Mouse (Mus musculus) adrenal gland (tissue): Measurements from ENCODE around the gene Cdc42ep5.

ENCODE experiments used
- intact Hi-C: fragments of 180-260 bp; cut with DNase I; formaldehyde crosslinking; loops from one replicate; pipeline ENCODE4 v1.15.1; 2025

Gene Cdc42ep5

DNA sequence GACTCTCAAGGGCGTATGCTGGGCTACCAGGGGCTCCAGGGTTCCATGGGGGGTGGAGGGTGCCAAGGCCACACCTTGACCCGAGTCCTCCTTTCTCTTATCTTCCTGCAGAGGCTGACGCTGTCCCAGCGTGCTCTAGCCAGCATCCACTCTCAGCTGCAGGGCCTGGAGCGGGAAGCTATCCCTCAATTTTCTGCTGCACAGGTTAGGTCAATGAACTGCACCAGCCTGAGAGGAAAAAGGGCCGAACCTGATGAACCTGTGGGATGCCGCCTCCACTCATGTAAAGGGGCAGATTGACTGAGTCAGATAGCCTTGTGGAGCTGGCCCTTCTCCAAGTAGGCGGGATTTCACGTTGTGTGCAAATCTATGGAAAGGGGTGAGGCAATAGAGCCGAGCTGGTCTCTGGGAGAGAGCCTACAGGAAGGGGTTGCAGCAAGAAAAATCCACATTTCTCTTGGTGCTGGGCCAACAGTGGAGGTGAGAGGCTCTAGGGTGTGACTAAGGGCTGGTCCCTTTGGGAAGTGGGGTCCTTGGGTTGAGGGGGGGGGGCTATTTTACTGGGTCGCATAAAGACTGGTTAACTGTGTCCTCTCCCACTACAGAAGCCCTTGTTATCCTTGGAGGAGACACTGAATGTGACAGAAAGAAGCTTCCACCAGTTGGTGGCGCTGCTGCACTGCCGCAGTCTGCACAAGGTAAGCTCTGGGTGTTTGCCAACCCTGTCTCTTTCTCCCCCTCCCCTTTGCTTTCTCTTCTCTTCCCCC, 33.8 kb downstream of the Cdc42ep5 start:
- intact Hi-C loops, result loop anchor here (5.0 to 10.0 kb wide), 2 partner anchors 74 to 296 kb away; no protein-coding TSS in a partner anchor

DNA sequence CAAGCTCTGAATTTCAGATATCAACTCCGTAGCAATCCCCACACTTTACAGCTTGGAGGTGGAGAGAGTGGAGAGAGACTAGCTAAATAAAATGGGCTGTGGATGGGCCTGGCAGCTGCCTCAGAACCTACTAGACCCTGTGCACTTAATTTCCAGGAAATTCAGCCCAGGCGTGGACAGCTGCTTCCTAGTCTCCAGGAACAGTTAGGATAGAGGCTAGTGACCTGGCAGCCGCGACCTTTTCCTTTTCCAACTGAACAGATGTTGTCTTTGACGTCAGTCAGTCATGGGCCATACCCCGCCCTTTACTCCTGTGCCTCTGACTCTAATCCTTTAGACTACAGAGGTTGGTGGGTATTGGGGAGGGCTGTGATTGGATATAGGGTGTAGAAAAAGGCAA, 35.8 kb downstream of the Cdc42ep5 start:
- intact Hi-C loops, result no loop called here

DNA sequence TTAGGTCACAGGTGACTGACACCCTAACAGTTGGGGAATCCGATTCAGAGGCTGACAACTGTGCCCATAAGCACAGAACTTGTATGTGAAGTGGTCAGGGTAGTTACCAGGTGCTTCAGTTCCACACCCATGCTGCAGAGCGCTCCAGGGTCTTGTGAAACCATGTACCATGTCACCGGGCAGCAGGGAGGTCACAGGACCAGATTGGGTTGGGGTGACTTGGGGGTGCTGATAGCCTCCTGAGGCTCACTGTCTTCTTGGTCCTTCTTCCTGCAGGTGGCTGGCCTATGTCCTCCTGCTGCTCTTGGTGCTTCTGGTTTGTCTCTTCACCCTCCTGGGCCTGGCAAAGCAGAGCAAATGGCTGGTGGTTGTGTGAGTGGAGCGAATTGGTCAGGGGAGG, 36.8 kb downstream of the Cdc42ep5 start:
- intact Hi-C loops, result no loop called here

DNA sequence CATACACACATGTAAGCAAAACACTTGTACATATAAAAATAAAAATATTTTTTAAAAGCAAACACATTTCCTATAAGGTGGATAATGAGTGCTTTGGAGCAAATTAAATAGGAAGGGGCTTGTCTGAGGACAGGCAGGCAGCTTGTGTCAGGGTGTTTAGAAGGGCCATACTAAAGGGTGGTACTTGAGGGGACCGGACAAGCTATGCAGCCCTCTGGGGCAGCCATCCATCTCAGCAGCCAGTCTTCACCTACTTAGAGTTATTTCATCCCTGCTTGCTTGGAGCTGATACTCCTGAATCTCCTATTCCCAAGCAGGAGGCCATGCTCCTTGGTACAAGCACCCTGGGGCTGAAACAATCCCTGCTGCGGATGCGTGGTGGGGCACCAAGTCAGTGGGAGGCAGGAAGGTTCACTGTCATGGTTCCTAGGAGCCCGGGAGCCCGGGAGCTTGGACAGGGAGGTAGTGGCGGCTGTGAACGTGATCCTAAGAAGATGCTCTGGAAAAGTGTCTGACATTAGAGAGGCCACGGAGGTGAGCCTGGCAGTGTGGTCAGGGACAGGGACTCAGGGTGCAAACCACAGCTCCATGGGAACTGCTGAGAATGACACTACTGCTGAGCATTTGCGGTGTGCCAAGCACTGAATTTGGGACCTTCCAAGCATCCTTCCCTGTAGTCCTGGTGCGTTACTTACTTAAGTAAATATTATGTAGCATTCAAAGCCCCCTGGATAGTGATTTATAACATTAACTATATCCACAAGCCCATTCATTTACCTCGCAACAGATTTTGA, 37.5 kb downstream of the Cdc42ep5 start:
- intact Hi-C loops, result no loop called here

DNA sequence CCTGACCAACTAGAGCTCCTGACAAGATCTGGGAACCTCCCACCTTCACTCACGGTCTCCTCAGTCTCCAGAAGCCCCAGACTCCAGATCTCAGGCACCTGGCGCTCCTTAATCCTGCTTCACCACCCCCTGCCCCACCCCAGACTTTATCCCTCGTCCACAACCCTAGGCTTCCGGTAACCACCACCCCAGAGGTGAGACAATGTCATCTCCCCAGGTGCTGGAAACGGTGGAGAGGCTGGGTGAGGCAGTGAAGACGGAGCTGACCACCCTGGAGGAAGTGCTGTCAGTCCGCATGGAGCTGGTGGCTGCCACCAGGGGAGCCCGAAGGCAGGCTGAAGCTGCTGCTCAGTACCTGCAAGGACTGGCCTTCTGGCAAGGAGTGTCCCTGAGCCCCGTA, 39.4 kb downstream of the Cdc42ep5 start:
- intact Hi-C loops, result no loop called here

DNA sequence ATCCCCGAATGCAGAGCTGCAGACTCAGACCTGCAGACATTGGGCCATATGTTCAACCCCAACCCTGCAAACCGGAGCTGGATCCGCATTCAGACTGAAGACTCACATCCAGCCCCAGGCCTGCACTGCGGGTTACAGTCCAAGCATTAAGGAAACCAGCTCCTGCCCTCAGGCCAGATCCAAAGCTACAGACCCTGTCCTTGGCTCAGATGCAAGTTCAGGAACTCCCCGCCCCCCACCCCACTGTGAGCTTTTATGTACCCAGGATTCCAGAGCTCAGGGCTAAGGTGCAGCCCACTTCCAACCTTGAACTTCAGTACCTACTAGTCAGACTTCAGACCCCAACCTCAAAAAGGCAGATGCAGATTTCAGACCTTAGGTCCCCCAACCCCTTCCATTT, 39.8 kb downstream of the Cdc42ep5 start:
- intact Hi-C loops, result no loop called here

DNA sequence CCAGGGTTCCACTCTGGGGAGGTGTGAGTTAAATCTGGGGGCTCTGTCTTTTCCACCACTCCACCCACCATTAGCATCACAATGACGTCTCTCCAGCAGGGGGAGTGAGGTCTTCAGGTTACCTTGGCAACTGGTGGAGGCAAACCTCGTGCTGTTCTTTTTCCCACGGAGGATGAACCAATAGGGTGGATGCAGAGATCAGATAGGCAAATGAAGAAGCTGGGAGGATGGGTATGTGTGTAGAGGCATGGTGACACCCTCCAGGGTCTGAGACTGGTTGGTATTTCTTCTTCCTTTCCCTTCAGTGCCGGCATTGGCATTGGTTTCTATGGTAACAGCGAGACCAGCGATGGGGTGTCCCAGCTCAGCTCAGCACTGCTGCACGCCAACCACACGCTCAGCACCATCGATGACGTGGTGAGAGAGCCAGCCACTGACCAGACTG, 40.3 kb downstream of the Cdc42ep5 start:
- intact Hi-C loops, result no loop called here

DNA sequence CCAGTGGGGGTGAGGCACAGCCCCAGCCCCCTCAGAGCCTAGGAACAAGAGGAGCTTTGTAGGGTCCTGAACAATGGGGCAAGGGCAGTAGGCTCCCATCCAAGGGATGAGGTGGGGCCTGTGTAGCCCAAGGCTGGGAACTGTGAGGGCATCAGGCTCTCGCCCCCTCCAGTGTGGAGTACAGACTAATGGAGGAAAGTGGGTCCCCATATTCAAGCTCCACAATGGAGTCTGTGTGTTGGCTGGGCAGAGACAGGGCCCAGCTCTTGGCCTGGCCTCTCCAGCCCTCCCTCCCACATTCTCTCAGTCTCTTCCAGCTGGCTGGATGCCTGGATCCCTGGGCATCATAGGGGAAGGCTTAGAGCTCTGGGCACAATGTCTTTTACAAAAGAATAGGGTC, 40.9 kb downstream of the Cdc42ep5 start:
- intact Hi-C loops, result no loop called here

DNA sequence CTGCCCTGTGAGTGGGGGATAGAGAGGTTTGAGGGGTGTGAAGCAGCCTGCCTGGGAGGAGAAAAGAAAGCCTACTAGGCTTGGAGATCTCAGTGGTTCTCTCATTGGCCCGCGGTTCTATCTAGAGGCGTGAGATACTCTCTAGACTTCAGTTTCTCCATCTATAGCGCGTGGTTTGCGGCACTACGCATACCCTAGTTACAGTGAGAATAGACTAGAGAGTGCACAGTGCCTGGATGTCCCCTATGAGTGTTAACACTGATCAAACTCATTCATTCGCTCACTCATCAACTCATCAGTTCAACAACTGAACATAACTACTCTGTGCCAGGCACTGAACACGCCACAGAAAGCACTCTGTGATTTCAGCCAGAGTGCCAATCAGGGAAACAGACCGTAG, 41.9 kb downstream of the Cdc42ep5 start:
- intact Hi-C loops, result no loop called here

DNA sequence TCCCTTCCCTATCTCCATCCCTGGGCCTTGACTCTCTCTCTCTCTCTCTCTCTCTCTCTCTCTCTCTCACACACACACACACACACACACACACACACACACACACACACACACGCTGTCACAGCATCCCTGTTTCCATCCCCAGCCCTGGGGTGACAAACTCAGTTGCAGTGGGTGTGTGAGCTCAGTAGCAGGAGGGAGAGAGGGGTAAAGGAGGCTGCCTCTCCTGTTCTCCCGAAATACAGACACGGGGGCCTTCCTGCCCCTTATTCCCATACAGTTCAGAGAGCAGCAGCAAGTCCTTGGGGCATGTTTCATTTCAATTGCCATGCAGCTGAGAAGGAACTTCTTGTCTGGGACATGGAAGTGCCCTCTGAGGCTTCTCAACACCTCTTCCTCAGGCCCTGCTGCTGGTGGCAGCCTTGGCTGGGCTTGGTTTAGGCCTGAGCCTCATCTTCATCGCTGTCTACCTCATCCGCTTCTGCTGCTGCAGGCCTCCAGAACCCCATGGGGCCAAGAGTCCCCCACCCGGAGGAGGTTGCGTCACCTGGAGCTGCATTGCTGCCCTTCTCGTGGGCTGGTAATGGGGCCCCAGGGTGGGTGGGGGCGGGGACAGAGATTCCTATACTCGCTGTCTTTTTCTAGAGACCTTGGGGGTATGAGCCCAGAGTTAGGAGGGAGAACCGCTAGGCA, 42.4 kb downstream of the Cdc42ep5 start:
- intact Hi-C loops, result no loop called here

DNA sequence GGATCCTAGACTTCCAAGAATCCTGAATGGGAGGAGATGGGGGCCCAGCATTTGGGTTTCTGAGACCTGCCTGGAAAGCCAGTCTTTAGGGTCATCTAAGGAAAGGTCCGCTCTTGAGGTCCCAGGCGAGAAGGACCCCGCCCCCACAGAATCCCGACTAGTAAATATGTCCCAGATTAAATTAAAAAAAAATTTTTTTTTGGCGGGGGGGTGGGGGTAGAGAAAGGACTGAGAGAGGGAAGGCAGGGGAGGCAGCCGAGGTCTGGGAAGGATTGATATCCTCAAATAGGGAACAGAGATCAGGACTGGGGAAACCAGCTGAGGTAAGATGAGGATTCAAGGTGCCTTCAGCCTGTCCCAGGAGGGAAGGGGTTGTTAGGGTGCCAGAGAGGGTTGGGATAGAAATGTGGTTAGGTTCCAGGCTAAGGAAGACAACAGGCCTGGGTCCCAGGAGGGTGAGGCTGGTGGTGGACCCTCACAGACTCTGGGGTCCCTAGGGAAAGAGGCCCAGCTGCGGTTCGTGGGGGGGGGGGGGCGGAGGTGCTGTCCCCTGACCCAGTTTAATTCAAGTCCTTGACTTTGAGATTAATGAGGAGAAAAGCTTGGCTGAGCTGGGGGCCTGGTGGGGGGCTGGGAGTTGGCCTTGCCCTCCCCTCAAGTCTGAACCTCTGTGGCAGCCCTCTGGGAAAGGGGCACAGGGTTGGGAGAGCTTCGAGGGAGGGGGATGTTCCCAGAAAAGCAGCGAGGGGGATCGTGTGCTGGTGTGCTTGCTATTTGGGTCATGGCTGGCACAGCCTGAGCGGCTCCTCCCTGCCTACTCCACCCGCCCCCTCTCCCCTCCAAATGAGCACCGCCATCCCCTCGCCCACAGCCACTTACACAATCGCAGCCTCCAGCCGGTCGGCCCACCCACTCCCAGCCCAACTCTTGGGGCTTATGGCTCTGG, 44.4 kb downstream of the Cdc42ep5 start:
- intact Hi-C loops, result no loop called here

DNA sequence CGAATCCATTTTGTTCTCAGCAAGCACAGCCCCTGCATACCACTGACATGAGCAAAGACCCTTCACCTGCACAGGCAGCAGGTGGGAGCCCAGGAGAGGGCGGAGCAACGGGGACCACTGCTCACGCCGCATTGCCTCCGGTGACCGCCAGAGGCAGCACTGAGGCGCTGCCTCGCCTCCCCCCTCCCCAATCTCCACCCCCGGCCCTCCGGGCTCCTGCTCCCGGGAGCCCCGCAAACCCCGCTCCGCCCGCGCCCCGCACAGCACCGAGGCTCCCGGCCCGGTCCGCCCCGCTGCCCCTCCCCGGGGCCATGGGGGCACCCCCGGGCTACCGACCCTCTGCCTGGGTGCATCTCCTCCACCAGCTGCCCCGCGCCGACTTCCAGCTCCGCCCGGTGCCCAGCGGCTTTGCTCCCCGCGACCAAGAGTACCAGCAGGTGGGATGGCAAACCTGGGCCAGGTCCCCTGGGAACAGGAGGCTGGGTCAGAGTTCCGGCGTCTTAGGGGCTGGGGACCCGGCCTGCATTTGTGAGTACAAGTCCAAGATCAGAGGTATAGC, 45.2 kb downstream of the Cdc42ep5 start, which contains the start of gene Ttyh1:
Ttyh1 (plus strand) TSS at position 65 of the 559 bp plus-strand sequence.
- intact Hi-C loops, result no loop called here

DNA sequence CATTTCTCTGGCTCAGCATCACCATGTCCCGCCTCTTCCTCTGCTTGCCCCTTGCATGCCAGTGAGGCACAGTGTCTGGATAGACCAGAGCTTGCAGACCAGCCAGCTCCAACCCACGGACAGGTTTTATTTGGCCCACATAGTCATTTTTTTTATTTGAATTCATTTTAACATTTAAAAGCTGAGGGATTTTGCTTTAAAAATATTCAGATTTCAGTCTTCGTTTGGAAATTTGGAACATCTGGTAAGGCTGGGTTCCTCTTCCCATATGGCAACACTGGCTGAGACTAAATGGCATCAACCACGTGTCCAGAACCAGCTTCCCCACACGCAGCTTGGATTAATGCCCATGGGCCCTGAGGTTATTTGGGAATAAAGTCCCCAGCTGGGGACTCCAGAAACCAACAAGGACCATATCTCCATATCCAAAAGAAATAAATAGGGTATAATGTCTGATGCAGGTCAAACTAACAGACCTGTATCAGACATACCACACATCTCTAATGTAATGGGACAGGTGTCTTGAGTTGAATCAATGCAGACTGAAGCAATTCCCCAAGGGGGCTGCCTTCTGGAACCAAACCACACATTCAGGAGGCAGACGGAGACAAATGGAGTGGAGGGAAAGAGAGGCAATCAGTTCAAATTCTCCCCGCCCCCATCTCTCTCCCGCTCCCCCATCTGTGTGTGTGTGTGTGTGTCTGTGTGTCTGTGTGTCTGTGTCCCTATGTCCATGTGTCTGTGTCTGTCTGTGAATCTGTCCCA, 47.4 kb downstream of the Cdc42ep5 start:
- intact Hi-C loops, result no loop called here

DNA sequence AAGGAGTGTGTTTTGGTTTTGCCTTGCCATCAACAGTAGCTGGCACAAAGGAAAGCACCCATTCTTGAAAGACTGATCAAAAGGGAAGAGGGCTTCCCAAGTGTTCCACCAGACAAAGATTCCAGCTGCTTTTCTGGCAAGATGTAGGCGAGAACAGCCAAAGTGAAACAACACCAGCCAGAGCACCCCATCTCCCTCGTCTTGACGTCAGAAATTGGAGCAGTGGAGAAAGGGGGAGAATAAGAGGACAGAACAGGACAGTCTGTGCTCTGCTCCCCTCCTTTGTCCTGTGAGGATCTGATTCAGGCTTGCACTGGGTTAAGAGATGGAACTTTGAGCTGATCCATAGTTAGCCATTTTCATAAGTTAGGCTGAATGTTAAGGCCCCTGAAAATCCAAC, 52.9 kb downstream of the Cdc42ep5 start:
- intact Hi-C loops, result no loop called here

DNA sequence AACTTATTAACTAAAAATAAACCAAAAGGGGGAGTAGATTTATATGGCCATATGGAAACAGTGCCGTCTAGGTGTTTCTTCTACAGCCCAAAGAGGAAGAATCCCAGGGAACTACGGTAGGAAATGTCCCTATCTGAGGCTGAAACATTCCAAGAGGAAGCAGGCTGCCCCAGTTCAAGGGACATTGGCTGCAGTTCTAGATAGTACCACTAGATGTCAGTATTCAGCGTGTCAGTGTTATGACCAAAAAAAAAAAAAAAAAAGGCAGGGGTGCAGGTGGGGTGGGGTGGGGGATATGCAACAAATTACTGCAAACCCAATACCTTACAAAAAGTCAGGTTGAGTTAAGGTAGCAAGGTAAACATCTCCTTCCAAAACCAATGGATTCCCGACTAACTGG, 61.2 kb downstream of the Cdc42ep5 start:
- intact Hi-C loops, result loop anchor here (1.0 kb wide), 1 partner anchor 42 kb away; no protein-coding TSS in a partner anchor
